Mouse (Mus musculus) intestine, embryonic 16.5 days (tissue): ENCODE measurements around the gene Fbxo34. TPM values are rescaled to one million over a fixed set of nuclear protein-coding genes. Genes with fewer than 3 reads are reported as not detected.

Experiments used
- ATAC-seq: fragments of 200-750 bp; cut with Nextera tagmentation; 2 replicates; pipeline ENCODE4 v1.8.0; 2017; ENCODE audit warnings: moderate TSS enrichment, moderate library complexity
- H3K27ac ChIP-seq: fragments of 300-500 bp; sonication (generic); 2 replicates; pipeline ENCODE4 v1.5.1; 2014; ENCODE audit warnings: mild to moderate bottlenecking, low read length
- H3K27me3 ChIP-seq: fragments of 300-500 bp; sonication (generic); replicated peaks from 2 replicates; pipeline ENCODE4 v1.6.1; 2014; ENCODE audit warnings: low read length, control low read depth, mixed read lengths; ENCODE audit not compliant: control insufficient read depth, insufficient read depth
- H3K36me3 ChIP-seq: fragments of 300-500 bp; sonication (generic); 2 replicates; pipeline ENCODE4 v1.6.1; 2014; ENCODE audit warnings: low read length, control low read depth; ENCODE audit not compliant: control insufficient read depth, insufficient read depth
- H3K4me1 ChIP-seq: fragments of 300-500 bp; sonication (generic); 2 replicates; pipeline ENCODE4 v1.6.1; 2014; ENCODE audit warnings: low read length, control low read depth, mixed read lengths; ENCODE audit not compliant: control insufficient read depth, insufficient read depth
- H3K4me2 ChIP-seq: fragments of 300-500 bp; sonication (generic); 2 replicates; pipeline ENCODE4 v1.6.1; 2014; ENCODE audit warnings: low read depth, low read length, control low read depth
- H3K4me3 ChIP-seq: fragments of 300-500 bp; sonication (generic); 2 replicates; pipeline ENCODE4 v1.5.1; 2014; ENCODE audit warnings: mild to moderate bottlenecking, low read length
- H3K9ac ChIP-seq: fragments of 300-500 bp; sonication (generic); 2 replicates; pipeline ENCODE4 v1.6.1; 2014; ENCODE audit warnings: low read depth, low read length
- H3K9me3 ChIP-seq: fragments of 300-500 bp; sonication (generic); 2 replicates; pipeline ENCODE4 v1.6.1; 2016; ENCODE audit warnings: low read length, control low read depth; ENCODE audit not compliant: control insufficient read depth
- WGBS: fragments of 180-500 bp; shearing (Covaris S2); extraction: QIAGEN DNeasy Blood & Tissue Kit; methylation state at CpG from one replicate; pipeline ENCODE4 v1.1.7; 2014; 5-methylcytosine and 5-hydroxymethylcytosine counted together
- polyA plus RNA-seq: library from polyadenylated mRNA; unstranded; fragments of >200 nt; fragmentation: Nextera tagmentation; extraction: Ambion mirVana; gene quantifications from 2 replicates; pipeline ENCODE4 v1.2.1, GENCODE M21; 2015

The Fbxo34 gene
- polyA plus RNA-seq, 1 experiment from 2014 or later: 20.4 TPM

DNA sequence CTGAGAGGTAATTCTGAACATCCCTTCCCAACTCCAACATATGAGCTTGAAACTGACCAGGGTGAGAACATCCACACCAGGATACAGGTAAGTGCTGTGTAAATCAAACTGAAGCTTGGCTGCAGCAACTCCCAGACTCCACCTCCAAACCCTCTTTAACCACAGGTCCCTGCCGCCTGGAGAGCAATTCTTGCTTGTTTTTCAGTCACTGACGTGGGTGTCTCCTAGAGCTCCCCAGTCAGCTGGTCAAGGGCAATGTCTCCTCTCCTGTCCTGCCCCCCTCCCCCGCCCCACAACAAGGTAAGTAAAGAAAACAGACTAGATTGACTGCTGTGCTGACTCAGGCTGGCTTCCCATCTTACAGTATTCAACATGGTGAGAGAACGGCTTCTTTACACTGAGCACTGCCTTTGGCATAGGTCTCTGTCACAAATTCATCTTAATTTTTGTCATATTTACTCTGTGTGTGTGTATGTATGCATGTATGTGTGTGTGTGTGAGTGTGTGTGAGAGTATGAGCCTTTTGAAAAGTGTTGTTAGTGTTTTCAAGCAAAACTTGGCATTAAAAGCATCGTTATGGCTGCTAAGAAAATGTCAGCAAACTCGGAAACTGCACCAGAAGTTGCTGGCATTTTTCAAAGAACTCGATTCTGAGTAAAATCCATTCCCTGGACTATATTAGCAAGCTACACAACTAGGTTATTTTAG, 15.4 kb downstream of the Fbxo34 start:
- Histone ChIP-seq H3K9ac (no peak overlapping the region), H3K27me3 (no peaks in the 10 kb centered on the region), H3K4me3 (no peak overlapping the region), H3K4me2 (no peak overlapping the region), H3K27ac (no peak overlapping the region), H3K36me3 (no peaks in the 10 kb centered on the region), H3K4me1 (no peaks in the 10 kb centered on the region), H3K9me3 (no peaks in the 10 kb centered on the region)
- 47% methylated on average over 7 of the region's 7 CpGs for WGBS
- ATAC-seq: peak; percentile 31; the same call in 1 of the 2 replicates

GRCm38 (mm10) chr14:47472359-47472742, 22.1 kb downstream of the Fbxo34 start:
- Histone ChIP-seq H3K9ac (peak overlapping the region; percentile 97), H3K27me3 (no peaks in the 10 kb centered on the region), H3K4me1 (peaks cover 14% of the 10 kb centered on the region), H3K4me3 (peak overlapping the region; percentile 90), H3K9me3 (no peaks in the 10 kb centered on the region), H3K27ac (peak overlapping the region; percentile 93), H3K36me3 (no peaks in the 10 kb centered on the region), H3K4me2 (peak overlapping the region; percentile 72)
- under 1% methylated on average over 39 of the region's 40 CpGs for WGBS
- ATAC-seq: peak; percentile 93

- peak overlapping the region; percentile 97 for H3K9ac ChIP-seq
- H3K27me3 ChIP-seq: no peaks in the 10 kb centered on the region
- H3K9me3 ChIP-seq: no peaks in the 10 kb centered on the region
- H3K4me1 ChIP-seq: peaks cover 14% of the 10 kb centered on the region
- H3K27ac ChIP-seq: peak overlapping the region; percentile 93
- H3K36me3 ChIP-seq: no peaks in the 10 kb centered on the region
- peak overlapping the region; percentile 90 for H3K4me3 ChIP-seq
- WGBS: 1% methylated on average over 54 of the region's 69 CpGs
- peak overlapping the region; percentile 72 for H3K4me2 ChIP-seq
- peak; percentile 85 for ATAC-seq
Observed at GRCm38 (mm10) chr14:47472743-47473546, 22.7 kb downstream of the Fbxo34 start.

- peak; percentile 64 for ATAC-seq
- WGBS: 61% methylated on average over 9 of the region's 9 CpGs
- peak overlapping the region; percentile 90 for H3K4me3 ChIP-seq
Observed at GRCm38 (mm10) chr14:47473891-47474290, 23.7 kb downstream of the Fbxo34 start.

GRCm38 (mm10) chr14:47474571-47475254, 24.5 kb downstream of the Fbxo34 start:
- Histone ChIP-seq H3K9me3 (no peaks in the 10 kb centered on the region), H3K4me1 (peaks cover 14% of the 10 kb centered on the region), H3K36me3 (no peaks in the 10 kb centered on the region), H3K27ac (peak overlapping the region; percentile 63; the same call in 1 of the 2 replicates), H3K27me3 (no peaks in the 10 kb centered on the region), H3K4me3 (no peak overlapping the region), H3K4me2 (peak overlapping the region; percentile 14; the same call in 1 of the 2 replicates), H3K9ac (no peak overlapping the region)
- WGBS: 82% methylated on average over 8 of the region's 8 CpGs
- ATAC-seq: no peak

More at GRCm38 (mm10) chr14:47473891-47474290, 23.7 kb downstream of the Fbxo34 start:
- Histone ChIP-seq H3K9ac (0 out of 2 replicates have a peak overlapping the region, but pooled peaks have one; percentile 24), H3K27ac (peak overlapping the region; percentile 63; the same call in 1 of the 2 replicates), H3K27me3 (no peaks in the 10 kb centered on the region), H3K9me3 (no peaks in the 10 kb centered on the region), H3K4me2 (peak overlapping the region; percentile 72), H3K4me1 (peaks cover 14% of the 10 kb centered on the region), H3K36me3 (no peaks in the 10 kb centered on the region)

DNA sequence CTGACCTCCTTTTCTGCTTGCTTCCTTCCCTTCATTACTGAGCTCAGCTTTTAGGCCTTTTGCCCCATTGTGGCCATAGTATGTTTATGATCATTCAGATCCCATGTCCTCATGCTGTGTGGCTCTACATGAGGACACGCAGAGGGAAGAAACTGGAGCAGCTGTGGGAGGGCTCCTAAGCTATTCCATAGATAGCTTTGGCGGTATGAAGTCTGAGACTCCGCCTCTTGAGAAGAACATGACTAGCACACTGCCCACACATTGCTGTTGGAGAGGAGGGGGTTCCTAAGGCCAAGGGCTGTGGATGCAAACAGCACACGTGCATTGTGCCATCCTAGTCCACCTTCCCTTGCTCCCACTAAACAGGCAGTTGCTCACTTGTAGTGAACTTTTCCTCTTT, 26.0 kb downstream of the Fbxo34 start:
- Histone ChIP-seq H3K9ac (no peak overlapping the region), H3K4me3 (no peak overlapping the region), H3K27me3 (no peaks in the 10 kb centered on the region), H3K36me3 (no peaks in the 10 kb centered on the region), H3K9me3 (no peaks in the 10 kb centered on the region), H3K4me2 (no peak overlapping the region), H3K27ac (no peak overlapping the region), H3K4me1 (peaks cover 14% of the 10 kb centered on the region)
- ATAC-seq: no peak
- 85% methylated on average over 4 of the region's 4 CpGs for WGBS

- Histone ChIP-seq H3K9me3 (no peaks in the 10 kb centered on the region), H3K36me3 (no peaks in the 10 kb centered on the region), H3K9ac (no peak overlapping the region), H3K27ac (no peak overlapping the region), H3K27me3 (no peaks in the 10 kb centered on the region), H3K4me3 (no peak overlapping the region), H3K4me1 (peaks cover 14% of the 10 kb centered on the region), H3K4me2 (no peak overlapping the region)
- ATAC-seq: no peak
- 54% methylated on average over 2 of the region's 2 CpGs for WGBS
Observed at GRCm38 (mm10) chr14:47477711-47478110, 27.5 kb downstream of the Fbxo34 start.

DNA sequence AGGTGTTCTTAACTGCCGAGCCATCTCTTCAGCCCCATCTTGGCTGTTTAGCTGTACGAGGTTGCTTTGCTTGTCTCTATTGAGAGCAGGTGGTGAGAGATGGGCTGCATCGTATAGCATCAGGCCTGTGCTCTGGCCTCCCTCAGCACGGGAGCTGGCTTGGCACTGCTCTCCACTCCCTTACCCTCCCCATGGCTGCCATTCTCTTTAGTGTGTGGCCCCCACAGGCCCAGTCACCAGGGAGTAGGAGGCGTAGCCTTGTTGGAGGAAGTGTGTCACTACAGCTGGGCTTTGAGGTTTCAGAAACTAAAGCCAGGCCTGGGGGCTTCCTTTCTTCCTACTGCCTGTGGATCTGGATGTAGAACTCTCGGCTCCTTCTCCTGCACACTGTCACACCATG, 32.0 kb downstream of the Fbxo34 start:
- no peak for ATAC-seq
- 81% methylated on average over 6 of the region's 6 CpGs for WGBS

GRCm38 (mm10) chr14:47483099-47483498, 32.9 kb downstream of the Fbxo34 start:
- Histone ChIP-seq H3K4me3 (no peak overlapping the region), H3K36me3 (no peaks in the 10 kb centered on the region), H3K9ac (no peak overlapping the region), H3K27me3 (no peaks in the 10 kb centered on the region), H3K4me1 (no peaks in the 10 kb centered on the region), H3K27ac (no peak overlapping the region), H3K4me2 (no peak overlapping the region), H3K9me3 (no peaks in the 10 kb centered on the region)
- ATAC-seq: no peak
- WGBS: 69% methylated on average over 1 of the region's 1 CpGs

More for the DNA sequence above, 32.0 kb downstream of the Fbxo34 start:
- H3K27me3 ChIP-seq: no peaks in the 10 kb centered on the region
- H3K36me3 ChIP-seq: no peaks in the 10 kb centered on the region
- no peak overlapping the region for H3K9ac ChIP-seq
- H3K4me3 ChIP-seq: no peak overlapping the region
- H3K4me1 ChIP-seq: no peaks in the 10 kb centered on the region
- H3K4me2 ChIP-seq: no peak overlapping the region
- H3K27ac ChIP-seq: no peak overlapping the region
- no peaks in the 10 kb centered on the region for H3K9me3 ChIP-seq
